Mouse (Mus musculus) limb, embryonic 13.5 days (tissue): Measurements from ENCODE around the gene Pbld2. TPM values are rescaled to one million over a fixed set of nuclear protein-coding genes. Genes with fewer than 3 reads are reported as not detected.

Experiments
- ATAC-seq: fragments of 200-750 bp; cut with Nextera tagmentation; 2 replicates; pipeline ENCODE4 v1.8.0; 2017; ENCODE audit warnings: low read depth, moderate number of reproducible peaks, moderate TSS enrichment; ENCODE audit not compliant: low FRiP score
- H3K27ac ChIP-seq: fragments of 300-500 bp; sonication (generic); 2 replicates; pipeline ENCODE4 v1.5.1; 2015; ENCODE audit warnings: inconsistent platforms, mild to moderate bottlenecking, moderate library complexity
- H3K27me3 ChIP-seq: fragments of 300-500 bp; sonication (generic); 2 replicates; pipeline ENCODE4 v1.6.1; 2015; ENCODE audit warnings: mild to moderate bottlenecking, inconsistent platforms
- H3K36me3 ChIP-seq: fragments of 300-500 bp; sonication (generic); 2 replicates; pipeline ENCODE4 v1.6.1; 2015; ENCODE audit warnings: inconsistent platforms, mild to moderate bottlenecking, moderate library complexity
- H3K4me1 ChIP-seq: fragments of 300-500 bp; sonication (generic); 2 replicates; pipeline ENCODE4 v1.6.1; 2015; ENCODE audit warnings: inconsistent platforms
- H3K4me2 ChIP-seq: fragments of 300-500 bp; sonication (generic); replicated peaks from 2 replicates; pipeline ENCODE4 v1.6.1; 2015; ENCODE audit warnings: inconsistent platforms, mild to moderate bottlenecking, moderate library complexity
- H3K4me3 ChIP-seq: fragments of 300-500 bp; sonication (generic); 2 replicates; pipeline ENCODE4 v1.5.1; 2015; ENCODE audit warnings: moderate library complexity, mild to moderate bottlenecking, inconsistent platforms
- H3K9ac ChIP-seq: fragments of 300-500 bp; sonication (generic); 2 replicates; pipeline ENCODE4 v1.6.1; 2015; ENCODE audit warnings: mild to moderate bottlenecking, inconsistent platforms
- H3K9me3 ChIP-seq: fragments of 300-500 bp; sonication (generic); 2 replicates; pipeline ENCODE4 v1.6.1; 2016; ENCODE audit warnings: inconsistent platforms
- WGBS: fragments of 180-500 bp; shearing (Covaris S2); methylation state at CpG from one replicate; pipeline ENCODE4 v1.1.7; 2015; 5-methylcytosine and 5-hydroxymethylcytosine counted together
- polyA plus RNA-seq: library from polyadenylated mRNA; unstranded; fragments of >200 nt; fragmentation: Nextera tagmentation; extraction: Ambion mirVana; gene quantifications from 2 replicates; pipeline ENCODE4 v1.2.1, GENCODE M21; 2015

Pbld2 gene
- polyA plus RNA-seq, 1 experiment from 2014 or later = 0.98 TPM

DNA sequence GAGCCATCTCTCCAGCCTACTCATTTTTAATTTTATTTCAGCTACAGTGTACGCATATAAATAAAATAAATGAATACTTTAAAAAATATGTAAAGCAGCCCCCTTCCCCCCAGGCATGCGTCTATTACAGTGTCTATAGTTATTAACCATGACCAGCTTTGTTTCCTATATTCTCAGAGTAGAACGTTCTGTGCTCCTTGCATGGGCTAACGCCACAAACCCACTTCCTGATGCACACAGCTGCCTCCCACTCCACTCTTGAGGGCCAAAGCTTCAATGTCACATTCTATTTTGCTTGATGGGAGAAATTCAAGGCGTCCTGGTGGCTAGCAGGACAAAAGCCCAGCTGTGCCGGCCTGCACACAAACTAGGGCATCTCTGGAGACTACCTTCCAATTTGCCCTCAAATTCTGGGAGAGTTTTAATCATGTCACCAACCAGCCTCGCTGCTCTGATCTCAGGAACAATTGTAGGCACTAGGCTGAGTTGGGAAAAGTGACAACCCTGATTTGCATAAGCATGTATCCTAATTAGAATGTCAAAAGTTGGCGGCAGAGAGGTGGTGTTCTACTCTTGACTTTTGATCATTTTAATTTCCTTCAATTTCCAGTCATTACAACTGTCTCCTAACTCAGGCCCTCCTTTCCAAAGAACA lies 65.1 kb downstream of the Pbld2 start:
- Histone ChIP-seq H3K4me2 (peak overlapping the region; percentile 61), H3K4me3 (peak overlapping the region; percentile 36; the same call in 1 of the 2 replicates), H3K36me3 (no peaks in the 10 kb centered on the region), H3K4me1 (peaks cover 10% of the 10 kb centered on the region), H3K27me3 (peaks cover 12% of the 10 kb centered on the region), H3K9ac (0 out of 2 replicates have a peak overlapping the region, but pooled peaks have one; percentile 48), H3K27ac (no peak overlapping the region), H3K9me3 (no peaks in the 10 kb centered on the region)
- ATAC-seq = no peak
- 41% methylated on average over 8 of the region's 8 CpGs for WGBS

DNA sequence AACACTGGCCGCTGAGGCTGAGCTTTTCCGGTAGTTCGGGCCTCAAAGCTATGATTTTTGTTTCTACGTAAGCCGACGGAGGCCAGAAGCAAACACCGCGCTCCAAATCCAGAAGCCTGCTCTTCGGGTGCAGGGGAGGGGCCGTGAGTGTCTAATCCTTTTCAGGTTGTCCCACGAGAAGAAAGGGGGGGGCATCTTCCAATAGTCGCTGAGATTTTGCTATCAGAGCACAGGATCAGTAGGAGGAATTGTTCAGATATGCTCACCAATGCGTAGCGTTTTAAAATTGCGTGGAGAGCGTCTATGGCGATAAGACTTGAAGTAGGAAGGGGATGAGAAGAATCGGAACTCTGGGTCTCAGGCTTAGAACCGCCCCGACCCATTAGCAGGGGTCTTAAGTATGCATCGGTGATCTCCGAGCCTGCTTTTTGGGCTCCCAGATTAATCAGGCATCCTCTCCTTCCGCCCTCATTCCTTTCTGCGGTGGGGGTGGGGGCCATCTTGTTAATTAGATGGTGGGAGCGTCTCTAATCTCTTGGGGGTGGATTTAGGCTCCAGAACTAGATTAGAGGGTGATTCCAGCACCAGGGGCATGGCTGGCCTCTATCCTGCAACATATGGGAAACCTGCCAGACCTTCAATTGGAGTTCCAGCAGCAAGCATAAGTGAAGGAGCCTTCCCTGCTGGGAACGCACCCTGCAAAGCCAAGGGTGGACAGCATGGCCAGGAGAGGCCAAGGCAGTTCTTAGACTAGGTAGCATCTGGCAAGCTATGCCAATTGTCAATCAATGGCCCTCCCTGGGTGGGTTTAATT lies 65.8 kb downstream of the Pbld2 start:
- no peaks in the 10 kb centered on the region for H3K9me3 ChIP-seq
- no peaks in the 10 kb centered on the region for H3K36me3 ChIP-seq
- H3K9ac ChIP-seq = 0 out of 2 replicates have a peak overlapping the region, but pooled peaks have one; percentile 48
- H3K4me3 ChIP-seq = peak overlapping the region; percentile 36
- peaks cover 10% of the 10 kb centered on the region for H3K4me1 ChIP-seq
- peaks cover 12% of the 10 kb centered on the region for H3K27me3 ChIP-seq
- H3K4me2 ChIP-seq = peak overlapping the region; percentile 61
- ATAC-seq = no peak
- whole genome bisulfite sequencing = 6% methylated on average over 26 of the region's 26 CpGs
- no peak overlapping the region for H3K27ac ChIP-seq

DNA sequence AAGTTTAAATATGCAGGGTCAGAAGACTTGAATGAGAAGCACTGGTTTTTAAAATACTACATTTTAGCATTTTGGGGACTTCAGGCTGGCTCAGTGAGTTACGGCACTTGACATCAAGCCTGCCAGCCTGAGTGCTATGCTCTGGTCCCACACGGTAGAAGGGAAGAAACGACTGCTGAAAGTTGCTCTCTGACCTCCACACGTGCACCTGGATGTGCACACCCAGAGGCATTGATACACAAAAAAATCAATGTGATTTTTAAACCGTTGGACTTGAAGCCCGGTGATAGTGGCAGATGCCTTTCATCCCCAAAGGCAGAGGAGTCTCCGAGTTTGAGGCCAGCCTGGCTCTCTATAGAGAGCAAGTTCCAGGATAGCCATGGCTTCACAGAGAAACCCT lies 67.8 kb downstream of the Pbld2 start:
- no peak for ATAC-seq
- H3K4me2 ChIP-seq = no peak overlapping the region
- H3K4me3 ChIP-seq = no peak overlapping the region
- H3K9me3 ChIP-seq = no peaks in the 10 kb centered on the region
- H3K36me3 ChIP-seq = no peaks in the 10 kb centered on the region
- no peak overlapping the region for H3K27ac ChIP-seq
- 55% methylated on average over 7 of the region's 7 CpGs for WGBS
- no peak overlapping the region for H3K9ac ChIP-seq
- peaks cover 10% of the 10 kb centered on the region for H3K4me1 ChIP-seq
- peaks cover 12% of the 10 kb centered on the region for H3K27me3 ChIP-seq

DNA sequence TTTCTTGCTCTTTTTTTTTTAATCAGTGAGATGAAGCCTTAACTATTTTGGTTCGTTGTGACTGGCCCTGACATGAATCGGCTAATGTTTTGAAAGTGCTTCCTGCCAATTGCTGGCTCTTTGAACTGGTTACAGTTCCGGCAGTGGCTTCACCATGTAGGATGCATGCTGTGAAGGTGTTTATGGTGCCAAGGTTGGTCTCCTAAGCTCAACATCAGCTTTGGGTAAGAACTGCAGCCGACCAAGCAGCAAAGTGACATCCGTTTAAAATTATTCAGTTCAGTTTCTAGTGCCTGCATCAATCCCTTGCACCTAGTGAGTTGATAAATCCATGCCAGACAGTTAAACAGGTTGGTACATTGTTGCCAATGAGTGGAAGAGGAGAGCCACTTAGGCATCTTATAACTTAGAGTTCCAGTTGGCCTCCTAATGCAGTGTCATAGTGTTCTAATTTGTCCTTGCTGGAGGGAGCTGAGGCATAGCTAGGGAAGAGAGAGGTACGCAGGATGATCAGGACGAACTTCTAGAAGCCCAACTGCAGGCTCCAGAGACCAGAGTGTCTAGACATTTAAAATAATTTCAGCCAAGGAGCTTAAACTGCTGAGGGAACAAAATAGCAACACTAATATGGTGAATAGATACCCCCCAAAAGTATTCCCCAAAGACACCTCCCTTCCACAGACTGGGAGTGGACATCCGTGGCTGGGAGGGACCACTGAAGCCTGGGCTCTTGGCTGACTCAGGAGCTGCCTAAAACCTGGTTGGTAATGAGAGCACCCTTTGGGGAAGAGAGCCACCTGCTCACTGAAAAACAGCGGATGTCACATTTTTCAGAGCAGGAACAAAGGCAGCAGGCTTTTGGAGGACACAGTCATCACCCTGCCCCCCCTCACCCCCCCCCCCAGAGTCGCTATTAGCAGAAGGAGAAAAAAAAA lies 68.8 kb downstream of the Pbld2 start:
- whole genome bisulfite sequencing = 42% methylated on average over 10 of the region's 10 CpGs
- Histone ChIP-seq H3K27me3 (peaks cover 20% of the 10 kb centered on the region), H3K4me1 (peaks cover 10% of the 10 kb centered on the region), H3K4me2 (no peak overlapping the region), H3K9me3 (no peaks in the 10 kb centered on the region), H3K27ac (no peak overlapping the region), H3K9ac (no peak overlapping the region), H3K36me3 (no peaks in the 10 kb centered on the region), H3K4me3 (no peak overlapping the region)
- no peak for ATAC-seq

DNA sequence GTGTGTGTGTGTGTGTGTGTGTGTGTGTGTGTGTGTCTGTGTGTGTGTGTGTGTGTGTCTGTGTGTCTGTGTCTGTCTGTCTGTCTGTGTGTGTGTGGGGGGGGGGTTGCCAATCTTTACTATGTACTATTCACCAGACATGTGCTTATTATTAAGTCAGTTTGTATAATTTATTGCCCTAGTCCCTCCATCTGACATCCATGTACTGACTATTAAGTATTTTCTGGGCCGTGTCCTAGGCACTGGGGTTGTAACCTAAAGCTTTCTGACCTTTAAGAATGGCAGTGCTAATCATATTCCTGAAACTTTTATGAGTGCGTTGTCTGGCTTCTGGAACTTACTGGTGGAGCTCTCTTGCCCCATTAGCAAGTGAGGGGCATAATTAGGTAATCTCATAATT lies 72.6 kb downstream of the Pbld2 start:
- Histone ChIP-seq H3K4me2 (no peak overlapping the region), H3K9me3 (no peaks in the 10 kb centered on the region), H3K4me3 (no peak overlapping the region), H3K27me3 (peaks cover 43% of the 10 kb centered on the region), H3K4me1 (peaks cover 13% of the 10 kb centered on the region; the same call in 1 of the 2 replicates), H3K9ac (no peak overlapping the region), H3K27ac (no peak overlapping the region), H3K36me3 (no peaks in the 10 kb centered on the region)
- ATAC-seq = no peak
- 17% methylated on average over 2 of the region's 2 CpGs for WGBS

DNA sequence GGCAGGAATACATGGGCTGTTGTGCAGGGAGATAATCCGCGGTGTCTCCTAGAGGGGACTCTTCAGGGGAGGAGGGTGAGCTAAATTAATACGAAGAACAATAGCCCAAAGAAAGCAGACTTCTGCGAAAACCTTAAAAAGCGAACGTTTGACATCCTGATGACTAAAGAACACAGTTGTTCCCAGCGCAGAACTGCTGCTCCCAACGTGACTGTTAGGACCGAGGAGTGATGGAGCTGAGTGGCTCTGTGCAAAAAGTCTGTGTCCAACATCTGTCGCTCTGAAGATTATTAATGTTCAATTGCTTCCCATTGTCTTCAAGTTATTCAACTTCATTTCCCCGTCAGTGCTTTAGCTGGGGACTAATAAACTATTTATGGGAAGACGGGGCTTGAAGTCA lies 74.1 kb downstream of the Pbld2 start:
- no peaks in the 10 kb centered on the region for H3K36me3 ChIP-seq
- no peak overlapping the region for H3K9ac ChIP-seq
- peaks cover 46% of the 10 kb centered on the region for H3K27me3 ChIP-seq
- H3K4me3 ChIP-seq = no peak overlapping the region
- H3K4me2 ChIP-seq = no peak overlapping the region
- 57% methylated on average over 12 of the region's 12 CpGs for WGBS
- H3K4me1 ChIP-seq = peaks cover 10% of the 10 kb centered on the region; the same call in 1 of the 2 replicates
- no peak overlapping the region for H3K27ac ChIP-seq
- no peaks in the 10 kb centered on the region for H3K9me3 ChIP-seq
- ATAC-seq = no peak

DNA sequence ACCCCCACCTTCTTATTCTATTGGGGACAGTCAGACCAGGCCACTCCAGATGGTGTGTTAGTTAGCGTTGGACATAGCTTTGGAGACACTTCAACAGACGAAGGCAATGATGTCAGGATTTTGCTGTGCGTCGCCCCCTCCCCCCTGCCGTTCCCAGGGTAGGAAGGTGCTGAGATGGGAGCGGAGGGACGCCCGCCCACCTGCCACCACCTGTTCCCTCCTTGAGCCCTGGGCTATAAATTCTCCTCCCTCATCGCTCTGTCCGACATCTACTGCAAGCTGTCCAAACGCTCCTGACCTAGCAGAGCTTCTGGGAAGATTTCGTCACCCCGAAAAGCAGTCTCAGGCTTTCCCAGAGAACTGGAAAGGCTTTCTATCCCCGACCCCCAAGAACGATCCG lies 75.4 kb downstream of the Pbld2 start, which contains the start of gene Atoh7:
Atoh7 (plus strand) TSS at position 131 of the 400 bp plus-strand sequence.
- no peaks in the 10 kb centered on the region for H3K36me3 ChIP-seq
- peak within 1 kb of the TSS; percentile 75 for H3K9ac ChIP-seq
- WGBS = 6% methylated on average over 16 of the region's 16 CpGs
- H3K27ac ChIP-seq = no peak within 1 kb of the TSS
- no peaks in the 10 kb centered on the region for H3K9me3 ChIP-seq
- H3K4me2 ChIP-seq = peak within 1 kb of the TSS; percentile 89
- no peak for ATAC-seq
- peaks cover 46% of the 10 kb centered on the region for H3K27me3 ChIP-seq
- H3K4me1 ChIP-seq = peaks cover 10% of the 10 kb centered on the region; the same call in 1 of the 2 replicates
- peak within 1 kb of the TSS; percentile 62 for H3K4me3 ChIP-seq

DNA sequence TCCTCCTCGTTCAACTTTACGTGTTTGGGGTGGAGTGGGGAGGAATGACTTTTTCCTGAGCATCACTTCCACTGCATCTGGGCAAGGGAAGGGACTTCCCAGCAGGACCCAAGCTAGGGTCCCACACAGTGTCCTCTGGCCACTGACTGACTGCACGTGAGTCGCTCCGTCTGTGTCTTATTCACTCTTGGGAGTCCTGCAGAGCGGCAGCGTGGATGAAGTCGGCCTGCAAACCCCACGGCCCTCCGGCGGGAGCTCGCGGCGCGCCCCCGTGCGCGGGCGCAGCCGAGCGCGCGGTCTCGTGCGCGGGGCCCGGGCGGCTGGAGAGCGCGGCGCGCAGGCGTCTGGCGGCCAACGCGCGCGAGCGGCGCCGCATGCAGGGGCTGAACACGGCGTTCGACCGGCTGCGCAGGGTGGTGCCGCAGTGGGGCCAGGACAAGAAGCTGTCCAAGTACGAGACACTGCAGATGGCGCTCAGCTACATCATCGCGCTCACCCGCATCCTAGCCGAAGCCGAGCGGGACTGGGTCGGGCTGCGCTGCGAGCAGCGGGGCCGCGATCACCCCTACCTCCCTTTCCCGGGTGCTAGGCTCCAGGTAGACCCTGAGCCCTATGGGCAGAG lies 75.9 kb downstream of the Pbld2 start:
- no peak overlapping the region for H3K27ac ChIP-seq
- peak overlapping the region; percentile 89 for H3K4me2 ChIP-seq
- H3K9ac ChIP-seq = peak overlapping the region; percentile 75
- H3K4me1 ChIP-seq = peaks cover 10% of the 10 kb centered on the region; the same call in 1 of the 2 replicates
- peak; percentile 76 for ATAC-seq
- H3K9me3 ChIP-seq = no peaks in the 10 kb centered on the region
- peak overlapping the region; percentile 62 for H3K4me3 ChIP-seq
- WGBS = under 1% methylated on average over 62 of the region's 62 CpGs
- no peaks in the 10 kb centered on the region for H3K36me3 ChIP-seq
- H3K27me3 ChIP-seq = peaks cover 46% of the 10 kb centered on the region

DNA sequence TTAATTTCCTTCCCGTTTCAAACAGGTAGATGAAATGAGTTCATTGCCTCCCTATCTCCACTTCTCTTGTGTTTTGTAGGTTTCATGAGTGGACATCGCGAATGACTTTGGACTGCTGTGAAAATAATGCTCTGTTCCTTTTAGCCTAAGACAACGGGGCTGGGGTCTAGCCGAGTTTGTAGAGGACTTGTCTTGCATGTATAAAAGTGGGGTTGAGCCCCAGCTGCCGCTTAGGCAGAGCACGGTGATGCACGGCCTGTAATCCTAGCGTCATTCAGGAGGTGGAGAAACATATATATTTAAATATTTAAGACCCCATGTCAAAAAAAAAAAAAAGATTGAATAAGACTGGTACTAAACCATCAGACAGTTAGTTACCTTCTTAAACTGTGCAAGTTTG lies 76.5 kb downstream of the Pbld2 start:
- ATAC-seq = no peak
- Histone ChIP-seq H3K9me3 (no peaks in the 10 kb centered on the region), H3K27me3 (peaks cover 46% of the 10 kb centered on the region), H3K4me1 (peaks cover 10% of the 10 kb centered on the region; the same call in 1 of the 2 replicates), H3K4me2 (peak overlapping the region; percentile 89), H3K4me3 (peak overlapping the region; percentile 62), H3K9ac (peak overlapping the region; percentile 75), H3K36me3 (no peaks in the 10 kb centered on the region), H3K27ac (no peak overlapping the region)
- WGBS = 15% methylated on average over 9 of the region's 9 CpGs
